Mouse (Mus musculus): ENCODE data around the gene Olfr1532-ps1.
"Not testable (repeated sequence)": the region's sequence is repeated elsewhere in the genome, so short reads cannot be mapped to it uniquely, and the experiment has no call there.

The Olfr1532-ps1 gene

GRCm38 (mm10) chr7:106907676-106908075 is at the start of gene Olfr1532-ps1:
Gene Olfr1532-ps1 (plus strand): TSS chr7:106908001.
- no peak for DNase-seq (ENCODE audit: low spot score in 2 of 2)

- DNase-seq (ENCODE audit: low spot score in 2 of 2): no peak
Measured at GRCm38 (mm10) chr7:106862885-106863284, 44.9 kb upstream of the Olfr1532-ps1 start, which contains the start of gene Olfr704. Gene Olfr704 (plus strand): TSS chr7:106863185.

- DNase-seq (ENCODE audit: low spot score in 2 of 2): no peak
Measured at GRCm38 (mm10) chr7:106876791-106877190, 31.0 kb upstream of the Olfr1532-ps1 start, which contains the start of gene Olfr705. Gene Olfr705 (minus strand): TSS chr7:106876891.

- DNase-seq (ENCODE audit: low spot score in 2 of 2): no peak
Measured at GRCm38 (mm10) chr7:106888062-106888461, 19.7 kb upstream of the Olfr1532-ps1 start, which contains the start of gene Olfr706. Gene Olfr706 (minus strand): TSS chr7:106888162.

- DNase-seq (ENCODE audit: low spot score in 2 of 2): not testable (repeated sequence)
Measured at GRCm38 (mm10) chr7:106901141-106901540, 6.7 kb upstream of the Olfr1532-ps1 start, which contains the start of gene Olfr707. Gene Olfr707 (minus strand): TSS chr7:106901241.

GRCm38 (mm10) chr7:106920961-106921360 is 13.2 kb downstream of the Olfr1532-ps1 start:
- DNase-seq (ENCODE audit: low spot score in 2 of 2): peak in 1 of 2 experiments; percentile 24

GRCm38 (mm10) chr7:106932119-106932518 is 24.3 kb downstream of the Olfr1532-ps1 start, which contains the start of gene Olfr709-ps1:
Gene Olfr709-ps1 (minus strand): TSS chr7:106932219.
- DNase-seq (ENCODE audit: low spot score in 2 of 2): no peak

GRCm38 (mm10) chr7:106948212-106948611 is 40.4 kb downstream of the Olfr1532-ps1 start, which contains the start of gene Olfr710:
Gene Olfr710 (minus strand): TSS chr7:106948312.
- DNase-seq (ENCODE audit: low spot score in 2 of 2): no peak

GRCm38 (mm10) chr7:106963837-106964236 is 56.0 kb downstream of the Olfr1532-ps1 start, which contains the start of gene Olfr6:
Gene Olfr6 (minus strand): TSS chr7:106963937.
- no peak for DNase-seq (ENCODE audit: low spot score in 2 of 2)
